19 mouse cellular contexts compared by ENCODE assay signal in genomic region chr14:73139866-73140265, GRCm38 (mm10). TPM values are rescaled to one million over a fixed set of nuclear protein-coding genes. Genes with fewer than 3 reads are reported as not detected.
A peak's percentile ranks its signal among the peaks of the same experiment; 100 is the strongest.
DNase-seq lines count a peak whose midpoint lies in the region; ATAC-seq and TF ChIP-seq lines count a peak whose summit lies in the region.
"Had no signal": no experiment of that assay in that cellular context is flagged by ENCODE, and none has a peak within 500 bp of the region (broad histone marks: within the 10 kb centered on the region; RNA-seq: fewer than 3 reads in every experiment).

No protein-coding gene starts in this region.

- no peaks in the 10 kb centered on the region for H3K9me3 ChIP-seq in megakaryocyte, embryonic 14.5 days
- H3K9me3 ChIP-seq: embryonic facial prominence, embryonic 13.5 days; forebrain, embryonic 12.5 days; G1E; heart, embryonic 12.5 days; hindbrain, embryonic 15.5 days had no signal

- no peak overlapping the region for H3K4me3 ChIP-seq in liver, adult 2 months (ENCODE audit: insufficient read depth, low read depth, low read length)
- H3K4me3 ChIP-seq in megakaryocyte, embryonic 14.5 days (replicated peaks) = peak overlapping the region; percentile 83
- H3K4me3 ChIP-seq: embryonic facial prominence, embryonic 13.5 days; forebrain, embryonic 12.5 days; heart, embryonic 12.5 days; hindbrain, embryonic 15.5 days had no signal

- H3K79me2 ChIP-seq in liver, adult 2 months (ENCODE audit: control insufficient read depth, insufficient read depth, low read length) = peaks cover 7% of the 10 kb centered on the region

- DNase-seq in liver, adult 2 months (ENCODE audit: extremely low read depth, low read depth, low spot score) = peak; percentile 77
- DNase-seq in liver = no peak
- DNase-seq in T-cell, adult 2 months (ENCODE audit: low spot score) = peak; percentile 23
- DNase-seq in induced T-regulatory cell, adult 2 months (ENCODE audit: low read depth) = peak; percentile 49
- no peak for DNase-seq in cerebellum, adult 18-20 months
- DNase-seq: adrenal gland, postnatal 10 days; cerebellum, adult 11-12 months; cerebellum, adult 9-11 months; cerebellum, postnatal 36 days; forebrain, postnatal 0 days; gastrocnemius, postnatal 14 days; heart, postnatal 36 days had no signal

- H3K27ac ChIP-seq in liver, adult 2 months (replicated peaks; ENCODE audit: insufficient read depth, low read depth, low read length) = peak overlapping the region; percentile 55
- H3K27ac ChIP-seq: embryonic facial prominence, embryonic 13.5 days; forebrain, embryonic 12.5 days; hindbrain, embryonic 15.5 days had no signal

- H3K36me3 ChIP-seq in liver, adult 2 months (ENCODE audit: control insufficient read depth, insufficient read depth, low read length) = no peaks in the 10 kb centered on the region
- H3K36me3 ChIP-seq in megakaryocyte, embryonic 14.5 days (replicated peaks; ENCODE audit: low read length) = peaks cover 15% of the 10 kb centered on the region
- H3K36me3 ChIP-seq: embryonic facial prominence, embryonic 13.5 days; forebrain, embryonic 12.5 days; heart, embryonic 12.5 days; hindbrain, embryonic 15.5 days had no signal

- H3K9ac ChIP-seq in liver, adult 2 months (ENCODE audit: low read depth, low read length) = no peak overlapping the region
- H3K9ac ChIP-seq: embryonic facial prominence, embryonic 13.5 days; forebrain, embryonic 12.5 days; forebrain, postnatal 0 days; heart, embryonic 12.5 days; hindbrain, embryonic 15.5 days had no signal

- no peak for ATAC-seq in megakaryocyte, adult 5-6 weeks (ENCODE audit: poor library complexity, severe bottlenecking)
- ATAC-seq: forebrain, postnatal 0 days had no signal

- no peak for TF ChIP-seq POLR2A in liver, adult 2 months (IDR thresholded peaks at IDR 0.05; ENCODE audit: extremely low read depth, insufficient read depth, low read length)

- TF ChIP-seq CTCF in liver, adult 2 months (IDR thresholded peaks at IDR 0.05; ENCODE audit: low read depth, low read length) = no peak

- H3K4me1 ChIP-seq in liver, adult 2 months (ENCODE audit: control insufficient read depth, insufficient read depth, low read length) = peaks cover 23% of the 10 kb centered on the region
- peaks cover 63% of the 10 kb centered on the region for H3K4me1 ChIP-seq in megakaryocyte, embryonic 14.5 days

- no peaks in the 10 kb centered on the region for H3K27me3 ChIP-seq in liver, adult 2 months (ENCODE audit: control insufficient read depth, insufficient read depth, low read length)
- no peaks in the 10 kb centered on the region for H3K27me3 ChIP-seq in megakaryocyte, embryonic 14.5 days (replicated peaks)
- H3K27me3 ChIP-seq: embryonic facial prominence, embryonic 13.5 days; forebrain, embryonic 12.5 days; heart, embryonic 12.5 days; hindbrain, embryonic 15.5 days had no signal

- 12% methylated on average over 5 of the region's 5 CpGs for WGBS in liver, adult 2 months

RNA-seq across cellular contexts. Expression of gene Rcbtb2, which starts 17.0 kb away (rescaled TPM):
- total RNA-seq in liver, adult 2 months (2014; rRNA removed) = 30.3 and 32.6 TPM in 2 replicates
- polyA plus RNA-seq in liver, adult 2 months (2012; rRNA removed) = 26.0 and 28.0 TPM in 2 replicates
- 12.2 and 27.1 TPM in 2 replicates for polyA plus RNA-seq in megakaryocyte, embryonic 14.5 days (2012; ENCODE audit: insufficient read depth, low replicate concordance)
- total RNA-seq in megakaryocyte, adult 5-6 weeks (2015) = 68.3 and 69.2 TPM in 2 replicates
- 35.9 and 37.7 TPM in 2 replicates for total RNA-seq in megakaryocyte, adult 5-6 weeks (2017)

Comparison
In these comparisons a context has a peak if more than half of its experiments do, and no peak if none do; other contexts are left out.
1. DNase-seq: peak in liver, adult 2 months (single experiment), T-cell, adult 2 months (single experiment) and induced T-regulatory cell, adult 2 months (single experiment); none in liver (single experiment) and cerebellum, adult 18-20 months (0 of 2).